Mouse (Mus musculus) heart, adult 18-20 months (tissue): ENCODE data around the gene Gm45716. TPM values are rescaled to one million over a fixed set of nuclear protein-coding genes. Genes with fewer than 3 reads are reported as not detected.

Source experiments
- DNase-seq, 2 experiments: peaks; one replicate each; pipeline ENCODE4 v3.0.0; 2021 to 2022; ENCODE audit warnings: mixed read lengths in 1 of 2
- long read RNA-seq, 2 experiments: library from polyadenylated mRNA; stranded (forward); transcript quantifications; one replicate each; pipeline ENCODE4 v2.0.0; 2021
- total RNA-seq, 2 experiments: library from RNA; stranded (reverse); gene quantifications; 2 replicates each; pipeline ENCODE4 v1.2.3; 2021

Gm45716 gene
- total RNA-seq, result 1 to 10 TPM; 5.8 to 9.5 TPM
- long read RNA-seq, experiment 1, partial matches to known transcripts, result 13 of 13 reads
- long read RNA-seq, experiment 1, other reads (novel, unspliced or antisense), result 0 of 13 reads
- long read RNA-seq, experiment 2, partial matches to known transcripts, result 13 of 13 reads
- long read RNA-seq, experiment 2, other reads (novel, unspliced or antisense), result 0 of 13 reads

DNA sequence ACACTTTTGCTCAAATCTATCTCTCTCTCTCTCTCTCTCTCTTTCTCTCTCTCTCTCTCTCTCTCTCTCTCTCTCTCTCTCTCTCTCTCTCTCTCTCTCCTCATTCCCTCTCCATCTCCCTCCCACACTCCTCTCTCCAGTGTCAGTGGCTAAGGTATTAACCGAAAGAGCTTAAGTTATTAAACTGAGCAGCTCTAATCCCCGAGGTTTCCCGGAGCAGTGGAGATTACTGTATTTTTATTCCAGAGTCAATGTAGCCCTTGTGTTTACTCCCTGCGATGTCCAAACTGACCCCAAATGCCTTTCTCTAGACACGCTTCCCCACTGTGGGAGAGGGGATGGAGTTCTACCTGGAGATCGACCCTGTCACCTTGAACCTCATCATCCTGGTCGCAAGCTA is at the start of gene Gm45716:
Gm45716 (plus strand) TSS at position 243 of the 400 bp plus-strand sequence.
- DNase-seq, result no peak

DNA sequence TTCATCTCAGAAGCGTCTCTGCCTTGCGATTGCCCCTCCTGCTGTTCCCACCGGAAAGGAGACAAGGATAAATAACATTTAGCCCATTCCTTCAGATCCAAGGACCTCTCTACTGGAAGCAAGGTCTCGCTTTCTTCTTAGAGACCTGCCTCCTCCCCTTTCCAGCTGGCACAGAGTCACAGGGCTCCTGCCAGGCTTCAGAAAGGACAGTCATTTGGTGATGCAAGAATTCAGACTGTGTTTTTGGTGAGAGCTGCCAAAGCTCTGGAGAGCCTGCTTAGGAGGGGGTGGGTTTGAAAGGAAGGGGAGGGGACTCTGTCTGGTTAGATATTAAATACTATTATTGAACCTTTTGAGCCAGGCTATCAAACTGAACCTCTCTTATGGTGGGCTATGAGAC is 45.1 kb upstream of the Gm45716 start:
- peak; percentile 88 to 90 for DNase-seq

DNA sequence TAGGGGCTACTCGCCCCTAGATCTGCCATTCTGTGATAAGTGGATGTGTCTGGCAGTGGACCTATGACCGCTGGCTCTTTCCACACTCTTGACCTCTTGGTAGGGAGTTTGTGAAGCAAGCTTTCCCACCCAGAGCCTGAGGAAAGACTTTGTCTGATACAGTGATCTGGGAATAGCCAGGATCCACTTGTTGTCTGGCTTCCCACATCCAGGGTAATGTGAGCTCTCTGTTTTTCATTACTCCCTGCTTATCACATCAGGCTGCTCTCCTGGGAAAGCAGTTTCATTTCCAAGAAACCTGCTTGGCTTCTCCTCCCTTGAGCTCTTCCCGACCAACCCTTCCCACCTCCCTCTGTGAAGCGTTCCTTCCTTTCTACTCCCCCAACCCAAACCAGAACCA is 44.5 kb upstream of the Gm45716 start:
- DNase-seq, result peak; percentile 64 to 75

- DNase-seq, result peak; percentile 29 to 51
These were observed 41.2 kb upstream of the Gm45716 start for GRCm38 (mm10) chr11:90146086-90146860.

- no peak for DNase-seq
These were observed 32.4 kb upstream of the Gm45716 start for GRCm38 (mm10) chr11:90155066-90155465.

- no peak for DNase-seq
These were observed 32.0 kb upstream of the Gm45716 start for GRCm38 (mm10) chr11:90155466-90155865.

DNA sequence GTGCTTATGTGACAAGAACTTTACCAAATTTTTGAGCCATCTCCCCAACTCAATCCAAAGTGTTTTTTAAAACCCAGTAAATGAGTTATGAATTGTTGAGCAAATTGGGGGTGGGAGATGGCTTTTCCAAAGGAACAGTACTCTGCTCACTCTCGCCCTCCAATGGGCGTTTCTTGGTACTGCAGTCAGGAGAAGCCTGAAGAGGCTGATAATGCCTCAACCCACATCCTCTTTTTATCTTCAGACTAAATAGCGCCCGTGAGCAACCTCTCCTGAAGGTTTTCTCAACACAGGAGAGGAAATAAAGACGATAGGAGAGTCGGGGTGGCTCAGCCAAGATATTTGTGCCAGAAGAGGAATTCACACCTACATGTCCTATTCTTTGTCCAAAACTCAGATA is 19.7 kb upstream of the Gm45716 start:
- peak; percentile 18 to 62 for DNase-seq

GRCm38 (mm10) chr11:90168338-90169065 is 19.0 kb upstream of the Gm45716 start:
- DNase-seq, result peak in 1 of 2 experiments; percentile 35

DNA sequence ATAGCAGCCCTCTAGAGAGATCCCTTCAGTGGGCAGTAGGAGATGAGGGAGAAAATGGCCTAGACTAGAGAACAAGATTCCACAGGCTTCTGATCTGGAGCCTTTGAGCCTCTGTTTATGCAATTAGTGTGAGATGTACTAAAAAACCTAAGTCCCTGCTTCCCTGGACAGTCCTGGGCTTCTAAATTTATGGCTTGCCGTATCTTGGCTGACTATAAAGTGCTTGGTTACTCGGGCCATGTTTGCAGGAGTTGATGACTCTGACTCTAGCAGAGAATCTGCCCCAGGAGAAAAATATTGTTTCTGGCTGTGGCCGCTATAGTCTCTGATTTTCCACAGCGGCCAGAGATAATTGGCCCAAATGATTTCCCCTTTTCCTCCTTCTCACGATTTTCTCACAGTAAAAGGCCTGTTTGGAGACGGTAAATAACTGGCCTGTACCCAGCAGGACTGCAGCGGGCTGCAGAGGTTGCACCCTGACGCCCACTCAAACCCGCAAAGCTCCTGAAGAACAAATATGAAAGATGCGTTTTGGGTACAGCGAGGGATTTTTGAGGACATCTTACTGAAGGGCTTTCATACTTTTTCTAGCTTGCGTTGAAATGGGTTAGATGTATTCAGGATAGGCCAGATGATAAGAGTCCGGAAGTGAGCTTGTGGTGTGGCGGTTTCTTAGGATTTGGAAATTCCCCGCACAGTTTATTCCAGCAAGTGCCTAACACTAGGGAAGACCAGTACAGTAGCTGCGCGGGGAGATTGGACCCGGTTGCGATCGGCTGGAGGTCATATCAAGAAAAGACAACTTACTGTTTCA is 18.1 kb upstream of the Gm45716 start:
- DNase-seq, result peak in 1 of 2 experiments; percentile 22

- peak; percentile 51 to 76 for DNase-seq
These were observed 17.5 kb upstream of the Gm45716 start for GRCm38 (mm10) chr11:90170014-90170320.

GRCm38 (mm10) chr11:90172331-90172730 is 15.2 kb upstream of the Gm45716 start:
- DNase-seq, result no peak

DNA sequence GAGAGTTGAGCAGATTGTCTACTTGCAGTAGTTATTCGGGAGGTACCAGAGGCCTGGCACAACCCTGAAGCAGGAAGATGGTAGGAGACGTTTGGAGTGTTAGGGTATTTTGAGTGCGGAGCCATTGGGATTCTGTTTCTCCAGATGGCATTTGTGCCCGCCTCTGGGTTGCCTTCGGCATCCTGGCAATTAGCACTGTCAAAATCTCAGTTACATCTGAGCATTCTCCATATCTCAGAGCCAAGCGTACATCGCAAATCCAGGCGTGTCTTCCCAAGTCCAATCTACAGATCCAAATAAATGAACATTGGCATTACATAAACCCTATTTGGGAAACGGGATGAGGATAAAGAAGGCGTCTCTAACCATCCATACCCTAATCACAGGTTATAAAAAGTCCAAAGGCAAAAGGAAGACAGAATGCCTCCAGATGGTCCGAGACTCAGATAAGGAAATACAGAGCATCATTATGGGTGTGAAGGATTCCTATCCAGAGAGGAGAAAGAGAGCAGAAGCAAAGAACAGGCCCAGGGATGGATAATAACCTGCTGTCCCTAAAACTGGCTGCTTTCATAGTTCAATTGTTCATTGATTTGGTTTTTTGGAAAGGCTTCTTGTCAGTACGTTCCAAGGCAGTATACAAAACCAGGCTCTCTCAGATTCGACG is 11.7 kb upstream of the Gm45716 start:
- DNase-seq, result no peak

GRCm38 (mm10) chr11:90177389-90177788 is 10.1 kb upstream of the Gm45716 start:
- no peak for DNase-seq

- DNase-seq, result peak; percentile 40 to 76
These were observed 4.1 kb upstream of the Gm45716 start for GRCm38 (mm10) chr11:90183361-90183760.

DNA sequence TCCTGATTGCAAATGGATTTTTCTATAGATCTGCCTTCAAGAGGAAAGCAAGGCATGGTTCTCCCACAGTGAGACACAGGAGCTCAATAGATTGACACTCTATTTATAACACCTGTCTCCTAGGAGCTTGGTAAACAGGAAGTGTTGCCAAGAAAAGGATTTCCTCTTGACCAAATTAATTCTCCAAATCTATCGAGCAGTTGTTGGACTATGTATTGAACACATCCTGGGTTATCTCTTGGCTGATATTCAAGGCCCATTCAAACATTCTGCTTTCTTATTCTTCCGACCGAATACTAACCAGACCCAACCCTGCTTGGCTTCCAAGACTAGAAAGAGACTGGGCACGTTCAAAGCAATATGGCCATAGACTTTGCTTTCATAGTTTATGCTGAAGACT is 2.7 kb upstream of the Gm45716 start:
- DNase-seq, result peak; percentile 13 to 36

DNA sequence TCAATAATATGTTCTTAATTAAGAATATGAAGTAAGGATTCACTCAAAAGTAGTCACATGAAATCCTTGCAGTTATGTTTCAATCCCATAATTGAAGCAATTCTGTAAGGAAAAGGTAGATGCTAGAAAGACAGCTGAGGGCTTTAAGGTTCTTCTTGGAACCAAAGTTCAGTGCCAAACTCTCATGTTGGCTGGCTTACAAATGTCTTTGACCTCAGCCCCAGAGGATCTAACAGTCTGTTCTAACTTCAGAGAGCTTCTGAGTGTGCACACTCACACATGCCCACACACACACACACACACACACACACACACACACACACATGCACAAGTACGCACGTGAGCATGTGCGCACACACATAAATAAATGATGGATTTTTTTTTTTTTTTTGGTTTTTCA is 2.7 kb downstream of the Gm45716 start:
- DNase-seq, result no peak

GRCm38 (mm10) chr11:90194946-90195345 is 7.5 kb downstream of the Gm45716 start:
- no peak for DNase-seq

GRCm38 (mm10) chr11:90195756-90196520 is 8.5 kb downstream of the Gm45716 start:
- no peak for DNase-seq

DNA sequence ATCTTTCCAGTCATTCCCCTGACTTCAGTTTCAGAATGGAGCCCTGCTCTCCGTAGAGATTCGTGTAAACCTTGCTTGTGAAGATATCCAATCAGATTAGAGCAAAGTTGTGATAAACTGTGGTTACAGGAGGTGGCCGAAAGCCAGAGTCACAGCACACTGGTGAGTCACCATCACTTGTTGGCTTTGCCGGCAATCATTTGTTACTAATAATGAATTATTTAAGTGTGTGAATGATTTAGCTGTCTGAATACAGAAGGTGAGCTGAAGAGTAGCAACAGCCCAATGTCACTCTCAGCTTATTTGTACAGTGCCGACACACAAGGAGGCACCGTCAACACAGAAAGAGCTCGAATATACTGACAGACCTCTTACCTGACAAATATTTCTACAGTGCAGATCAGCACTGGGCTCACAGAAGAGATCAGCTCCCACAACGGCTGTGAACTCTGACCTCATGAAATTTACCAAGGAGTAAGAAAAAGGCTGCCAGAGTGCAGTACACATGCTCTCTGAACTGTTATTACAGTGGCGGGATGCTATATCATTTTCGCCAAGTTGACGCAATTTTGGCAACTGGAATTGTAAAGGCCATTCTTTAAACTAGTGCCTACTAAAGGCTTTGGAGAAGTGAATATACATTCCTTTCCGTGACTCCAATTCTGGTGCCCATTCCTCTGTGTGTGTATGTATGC is 9.2 kb downstream of the Gm45716 start:
- no peak for DNase-seq

DNA sequence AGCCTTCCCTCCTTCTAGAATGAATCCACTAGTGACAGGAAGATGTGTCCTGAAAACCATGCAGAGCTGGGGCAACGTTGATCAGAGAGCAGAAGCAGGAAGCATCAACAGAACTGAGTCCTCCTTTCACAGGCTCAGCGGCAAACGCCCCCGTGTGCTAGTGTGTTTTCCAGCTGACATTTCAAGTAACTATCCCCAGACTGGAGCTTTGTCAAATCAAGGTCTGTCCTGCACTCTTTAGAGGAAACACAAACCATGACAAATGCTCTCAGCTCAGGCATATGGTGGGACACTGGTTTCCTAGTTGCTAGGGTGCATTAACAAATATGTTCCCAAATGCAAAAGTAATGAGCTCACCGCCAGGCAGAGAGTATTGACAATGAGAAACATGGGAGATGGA is 10.6 kb downstream of the Gm45716 start:
- no peak for DNase-seq
